Mouse (Mus musculus) hindbrain, embryonic 12.5 days (tissue): ENCODE results near the gene Hoxa9. TPM values are rescaled to one million over a fixed set of nuclear protein-coding genes. Genes with fewer than 3 reads are reported as not detected.

Source experiments
- ATAC-seq: fragments of 200-750 bp; cut with Nextera tagmentation; 2 replicates; pipeline ENCODE4 v1.8.0; 2017; ENCODE audit warnings: moderate TSS enrichment; ENCODE audit not compliant: low FRiP score
- H3K27ac ChIP-seq: fragments of 300-500 bp; sonication (generic); 2 replicates; pipeline ENCODE4 v1.5.1; 2016; ENCODE audit warnings: mild to moderate bottlenecking
- H3K27me3 ChIP-seq: fragments of 300-500 bp; sonication (generic); 2 replicates; pipeline ENCODE4 v1.6.1; 2016; ENCODE audit warnings: mild to moderate bottlenecking
- H3K36me3 ChIP-seq: fragments of 300-500 bp; sonication (generic); 2 replicates; pipeline ENCODE4 v1.6.1; 2016; ENCODE audit warnings: mild to moderate bottlenecking
- H3K4me1 ChIP-seq: fragments of 300-500 bp; sonication (generic); 2 replicates; pipeline ENCODE4 v1.6.1; 2016
- H3K4me2 ChIP-seq: fragments of 300-500 bp; sonication (generic); replicated peaks from 2 replicates; pipeline ENCODE4 v1.6.1; 2016; ENCODE audit warnings: mild to moderate bottlenecking
- H3K4me3 ChIP-seq: fragments of 300-500 bp; sonication (generic); 2 replicates; pipeline ENCODE4 v1.5.1; 2016; ENCODE audit warnings: mild to moderate bottlenecking
- H3K9ac ChIP-seq: fragments of 300-500 bp; sonication (generic); 2 replicates; pipeline ENCODE4 v1.6.1; 2016; ENCODE audit warnings: mild to moderate bottlenecking, moderate library complexity
- H3K9me3 ChIP-seq: fragments of 300-500 bp; sonication (generic); replicated peaks from 2 replicates; pipeline ENCODE4 v1.6.1; 2016; ENCODE audit warnings: mild to moderate bottlenecking
- WGBS: fragments of 180-500 bp; shearing (Covaris S2); methylation state at CpG from one replicate; pipeline ENCODE4 v1.1.7; 2016; 5-methylcytosine and 5-hydroxymethylcytosine counted together
- polyA plus RNA-seq: library from polyadenylated mRNA; unstranded; fragments of >200 nt; fragmentation: Nextera tagmentation; extraction: Ambion mirVana; gene quantifications from 2 replicates; pipeline ENCODE4 v1.2.1, GENCODE M21; 2016

Gene Hoxa9
- polyA plus RNA-seq, 1 experiment from 2014 or later = 0.12 TPM

GRCm38 (mm10) chr6:52238155-52238545 lies 7.3 kb upstream of the Hoxa9 start:
- Histone ChIP-seq H3K9me3 (no peaks in the 10 kb centered on the region), H3K27ac (no peak overlapping the region), H3K27me3 (peaks cover 97% of the 10 kb centered on the region), H3K4me3 (no peak overlapping the region), H3K9ac (no peak overlapping the region), H3K4me2 (no peak overlapping the region), H3K4me1 (no peaks in the 10 kb centered on the region; the same call in 1 of the 2 replicates), H3K36me3 (no peaks in the 10 kb centered on the region)
- ATAC-seq = no peak
- WGBS = 4% methylated on average over 7 of the region's 7 CpGs

GRCm38 (mm10) chr6:52237346-52238154 lies 6.7 kb upstream of the Hoxa9 start:
- no peak overlapping the region for H3K4me3 ChIP-seq
- no peaks in the 10 kb centered on the region for H3K36me3 ChIP-seq
- H3K9me3 ChIP-seq = no peaks in the 10 kb centered on the region
- H3K4me1 ChIP-seq = no peaks in the 10 kb centered on the region; the same call in 1 of the 2 replicates
- peaks cover 97% of the 10 kb centered on the region for H3K27me3 ChIP-seq
- no peak overlapping the region for H3K9ac ChIP-seq
- WGBS = 9% methylated on average over 10 of the region's 10 CpGs
- no peak for ATAC-seq
- H3K4me2 ChIP-seq = no peak overlapping the region
- H3K27ac ChIP-seq = no peak overlapping the region

- WGBS = 9% methylated on average over 3 of the region's 3 CpGs
- Histone ChIP-seq H3K27ac (no peak overlapping the region), H3K4me3 (no peak overlapping the region)
These were observed 5.9 kb upstream of the Hoxa9 start for GRCm38 (mm10) chr6:52236806-52237205.

GRCm38 (mm10) chr6:52235866-52236265 lies 5.0 kb upstream of the Hoxa9 start:
- no peaks in the 10 kb centered on the region; the same call in 1 of the 2 replicates for H3K4me1 ChIP-seq
- H3K4me3 ChIP-seq = no peak overlapping the region
- H3K27me3 ChIP-seq = peaks cover 94% of the 10 kb centered on the region
- H3K9me3 ChIP-seq = no peaks in the 10 kb centered on the region
- H3K9ac ChIP-seq = no peak overlapping the region
- H3K27ac ChIP-seq = no peak overlapping the region
- ATAC-seq = no peak
- H3K36me3 ChIP-seq = no peaks in the 10 kb centered on the region
- H3K4me2 ChIP-seq = no peak overlapping the region
- WGBS = 20% methylated on average over 6 of the region's 6 CpGs

More at GRCm38 (mm10) chr6:52236806-52237205, 5.9 kb upstream of the Hoxa9 start:
- Histone ChIP-seq H3K9me3 (no peaks in the 10 kb centered on the region), H3K27me3 (peaks cover 97% of the 10 kb centered on the region), H3K9ac (no peak overlapping the region), H3K4me2 (no peak overlapping the region), H3K36me3 (no peaks in the 10 kb centered on the region), H3K4me1 (no peaks in the 10 kb centered on the region; the same call in 1 of the 2 replicates)
- no peak for ATAC-seq

GRCm38 (mm10) chr6:52235267-52235666 lies 4.4 kb upstream of the Hoxa9 start:
- no peak for ATAC-seq
- WGBS = 23% methylated on average over 9 of the region's 9 CpGs
- Histone ChIP-seq H3K4me2 (no peak overlapping the region), H3K4me1 (no peaks in the 10 kb centered on the region; the same call in 1 of the 2 replicates), H3K36me3 (no peaks in the 10 kb centered on the region), H3K4me3 (no peak overlapping the region), H3K27me3 (peaks cover 94% of the 10 kb centered on the region), H3K27ac (no peak overlapping the region), H3K9me3 (no peaks in the 10 kb centered on the region), H3K9ac (no peak overlapping the region)

- Histone ChIP-seq H3K4me1 (no peaks in the 10 kb centered on the region), H3K9ac (no peak overlapping the region), H3K4me3 (0 out of 2 replicates have a peak overlapping the region, but pooled peaks have one; percentile 6), H3K9me3 (no peaks in the 10 kb centered on the region), H3K4me2 (no peak overlapping the region), H3K27me3 (peaks cover 94% of the 10 kb centered on the region), H3K36me3 (no peaks in the 10 kb centered on the region), H3K27ac (no peak overlapping the region)
- ATAC-seq = no peak
- WGBS = 1% methylated on average over 50 of the region's 68 CpGs
These were observed 3.7 kb upstream of the Hoxa9 start for GRCm38 (mm10) chr6:52234428-52235140.

- 1% methylated on average over 70 of the region's 70 CpGs for WGBS
- no peaks in the 10 kb centered on the region for H3K4me1 ChIP-seq
- H3K9me3 ChIP-seq = no peaks in the 10 kb centered on the region
- H3K27me3 ChIP-seq = peaks cover 94% of the 10 kb centered on the region
- H3K4me2 ChIP-seq = no peak overlapping the region
- no peak overlapping the region for H3K4me3 ChIP-seq
- no peak for ATAC-seq
- H3K27ac ChIP-seq = no peak overlapping the region
- no peaks in the 10 kb centered on the region for H3K36me3 ChIP-seq
- H3K9ac ChIP-seq = no peak overlapping the region
These were observed 2.9 kb upstream of the Hoxa9 start for GRCm38 (mm10) chr6:52233546-52234427.

- peaks cover 94% of the 10 kb centered on the region for H3K27me3 ChIP-seq
- H3K27ac ChIP-seq = no peak overlapping the region
- H3K4me1 ChIP-seq = no peaks in the 10 kb centered on the region
- ATAC-seq = no peak
- no peak overlapping the region for H3K9ac ChIP-seq
- 2% methylated on average over 23 of the region's 23 CpGs for WGBS
- H3K4me3 ChIP-seq = no peak overlapping the region
- H3K9me3 ChIP-seq = no peaks in the 10 kb centered on the region
- no peak overlapping the region for H3K4me2 ChIP-seq
- no peaks in the 10 kb centered on the region for H3K36me3 ChIP-seq
These were observed 2.2 kb upstream of the Hoxa9 start for GRCm38 (mm10) chr6:52232984-52233545.

GRCm38 (mm10) chr6:52232568-52232965 lies 1.7 kb upstream of the Hoxa9 start:
- WGBS = under 1% methylated on average over 18 of the region's 18 CpGs
- H3K4me3 ChIP-seq = no peak overlapping the region

GRCm38 (mm10) chr6:52231885-52232567 lies 1.1 kb upstream of the Hoxa9 start:
- peaks cover 94% of the 10 kb centered on the region for H3K27me3 ChIP-seq

More at GRCm38 (mm10) chr6:52232568-52232965, 1.7 kb upstream of the Hoxa9 start:
- H3K9me3 ChIP-seq = no peaks in the 10 kb centered on the region
- no peaks in the 10 kb centered on the region for H3K4me1 ChIP-seq
- peaks cover 94% of the 10 kb centered on the region for H3K27me3 ChIP-seq
- ATAC-seq = no peak
- no peak overlapping the region for H3K9ac ChIP-seq
- no peak overlapping the region for H3K4me2 ChIP-seq
- no peaks in the 10 kb centered on the region for H3K36me3 ChIP-seq
- H3K27ac ChIP-seq = no peak overlapping the region

More at GRCm38 (mm10) chr6:52231885-52232567, 1.1 kb upstream of the Hoxa9 start:
- H3K36me3 ChIP-seq = no peaks in the 10 kb centered on the region
- no peaks in the 10 kb centered on the region for H3K4me1 ChIP-seq
- no peak for ATAC-seq
- WGBS = 1% methylated on average over 18 of the region's 18 CpGs
- H3K4me3 ChIP-seq = no peak overlapping the region
- no peak overlapping the region for H3K9ac ChIP-seq
- H3K27ac ChIP-seq = no peak overlapping the region
- no peak overlapping the region for H3K4me2 ChIP-seq
- no peaks in the 10 kb centered on the region for H3K9me3 ChIP-seq
